Mouse (Mus musculus) MEL (cell line): ENCODE results near the gene Atp13a3.

ENCODE experiments used
- CTCF ChIP-seq, 3 experiments: IDR thresholded peaks in 2 of 3; conservative IDR thresholded peaks in 1 of 3; 2 replicates each; pipeline ENCODE4 v1.5.1; 2011 to 2012; ENCODE audit warnings: low read length in 3 of 3, low read depth in 2 of 3, mild to moderate bottlenecking in 2 of 3, improper control_type of control experiment in 1 of 3, inconsistent platforms in 1 of 3, mixed read lengths in 1 of 3, moderate library complexity in 1 of 3; ENCODE audit not compliant: control insufficient read depth in 1 of 3, insufficient read depth in 1 of 3, poor library complexity in 1 of 3, severe bottlenecking in 1 of 3
- EP300 ChIP-seq, 2 experiments: IDR thresholded peaks; 2 replicates each; pipeline ENCODE4 v1.6.1; 2011; ENCODE audit warnings: improper control_type of control experiment in 2 of 2, low read length in 2 of 2, low read depth in 1 of 2, mild to moderate bottlenecking in 1 of 2
- ETS1 ChIP-seq: IDR thresholded peaks from 2 replicates; pipeline ENCODE4 v1.6.1; 2012; ENCODE audit warnings: low read depth, mild to moderate bottlenecking, inconsistent platforms, low read length, improper control_type of control experiment, moderate library complexity
- GATA1 ChIP-seq: IDR thresholded peaks from 2 replicates; pipeline ENCODE4 v1.6.1; 2011; ENCODE audit warnings: low read depth, low read length, improper control_type of control experiment
- MAFK ChIP-seq: IDR thresholded peaks from 2 replicates; pipeline ENCODE4 v1.6.1; 2011; ENCODE audit warnings: low read depth, mild to moderate bottlenecking, low read length, improper control_type of control experiment, borderline replicate concordance
- MAX ChIP-seq: IDR thresholded peaks from 2 replicates; pipeline ENCODE4 v1.6.1; 2011; ENCODE audit warnings: low read length, improper control_type of control experiment
- SMC3 ChIP-seq: IDR thresholded peaks from 2 replicates; pipeline ENCODE4 v1.6.1; 2011; ENCODE audit warnings: low read depth, low read length, improper control_type of control experiment
- TCF12 ChIP-seq: IDR thresholded peaks from 2 replicates; pipeline ENCODE4 v1.6.1; 2014; ENCODE audit warnings: low read depth, mild to moderate bottlenecking, inconsistent platforms, low read length, improper control_type of control experiment, moderate library complexity
- USF1 ChIP-seq: IDR thresholded peaks from 2 replicates; pipeline ENCODE4 v1.6.1; 2014; ENCODE audit warnings: low read depth, mild to moderate bottlenecking, inconsistent platforms, low read length, improper control_type of control experiment, moderate library complexity
- ZMIZ1 ChIP-seq: IDR thresholded peaks from 2 replicates; pipeline ENCODE4 v1.6.1; 2012; ENCODE audit warnings: low read depth, mild to moderate bottlenecking, inconsistent platforms, low read length, improper control_type of control experiment, moderate library complexity
- ZNF384 ChIP-seq: IDR thresholded peaks from 2 replicates; pipeline ENCODE4 v1.6.1; 2012; ENCODE audit warnings: low read depth, mild to moderate bottlenecking, inconsistent platforms, low read length, improper control_type of control experiment

GRCm38 (mm10) chr16:30442451-30442850 is 36.7 kb upstream of the Atp13a3 start:
- TF ChIP-seq ETS1 (no peak), USF1 (no peak), ZMIZ1 (no peak), CTCF (IDR thresholded peaks at IDR 0.05 in 2 of 3, conservative IDR thresholded peaks at IDR 0.05 in 1 of 3; ENCODE audit: control insufficient read depth in 1 of 3, insufficient read depth in 1 of 3, low read depth in 2 of 3, low read length in 3 of 3, poor library complexity in 1 of 3, severe bottlenecking in 1 of 3) (no peak), MAX (no peak), TCF12 (no peak), MAFK (no peak), EP300 (IDR thresholded peaks at IDR 0.05; ENCODE audit: low read depth in 1 of 2, low read length in 2 of 2) (no peak), SMC3 (no peak), GATA1 (no peak), ZNF384 (no peak)
